23 mouse cellular contexts compared by ENCODE assay signal in genomic region chr9:48501192-48501591, GRCm38 (mm10). TPM values are rescaled to one million over a fixed set of nuclear protein-coding genes. Genes with fewer than 3 reads are reported as not detected.
DNase-seq lines count a peak whose midpoint lies in the region; ATAC-seq lines count a peak whose summit lies in the region.
"Had no signal": no experiment of that assay in that cellular context is flagged by ENCODE, and none has a peak within 500 bp of the region (broad histone marks: within the 10 kb centered on the region; RNA-seq: fewer than 3 reads in every experiment).

No protein-coding gene starts in this region.

- H3K4me3 ChIP-seq in forebrain, embryonic 12.5 days (replicated peaks) = no peak overlapping the region
- H3K4me3 ChIP-seq: embryonic facial prominence, embryonic 10.5 days; embryonic facial prominence, embryonic 12.5 days; forebrain, embryonic 15.5 days had no signal

- H3K36me3 ChIP-seq in forebrain, embryonic 12.5 days (replicated peaks) = no peaks in the 10 kb centered on the region
- H3K36me3 ChIP-seq: embryonic facial prominence, embryonic 10.5 days; embryonic facial prominence, embryonic 12.5 days; forebrain, embryonic 15.5 days had no signal

- H3K9me3 ChIP-seq in forebrain, embryonic 12.5 days = no peaks in the 10 kb centered on the region
- H3K9me3 ChIP-seq: embryonic facial prominence, embryonic 10.5 days; embryonic facial prominence, embryonic 12.5 days; forebrain, embryonic 15.5 days; G1E had no signal

- WGBS in forebrain, embryonic 12.5 days = 77% methylated on average over 7 of the region's 7 CpGs

- peak; percentile 54 for DNase-seq in heart, adult 11 months
- DNase-seq in heart, adult 9 months (ENCODE audit: low spot score in 2 of 2) = no peak
- DNase-seq in R1 (ENCODE audit: low read depth, low spot score) = peak; percentile 15
- no peak for DNase-seq in adrenal gland, postnatal 36 days
- DNase-seq: adrenal gland, adult 8-10 months; adrenal gland, postnatal 25 days; B cell, adult 2 months; cerebellum, adult 11-12 months; cerebellum, adult 2 months; cerebellum, adult 9-10 months; cerebellum, postnatal 10 days; cerebellum, postnatal 25 days; forebrain, postnatal 0 days had no signal

- ATAC-seq in megakaryocyte progenitor cell, adult 5-6 weeks (replicated peaks; ENCODE audit: poor library complexity) = peak; percentile 60
- no peak for ATAC-seq in forebrain, embryonic 12.5 days (ENCODE audit: low FRiP score)
- ATAC-seq: activated CD4-positive, CD25-positive, alpha-beta regulatory T cell, adult 4 months; CD4-positive, CD25-positive, alpha-beta regulatory T cell, adult 4 months; forebrain, embryonic 15.5 days; forebrain, postnatal 0 days; Patski had no signal

- H3K27me3 ChIP-seq in forebrain, embryonic 12.5 days = peaks cover 13% of the 10 kb centered on the region
- H3K27me3 ChIP-seq: CH12.LX; embryonic facial prominence, embryonic 12.5 days; forebrain, embryonic 15.5 days had no signal

- no peak overlapping the region for H3K9ac ChIP-seq in forebrain, embryonic 12.5 days
- H3K9ac ChIP-seq: embryonic facial prominence, embryonic 12.5 days; forebrain, embryonic 15.5 days; forebrain, postnatal 0 days had no signal

- H3K4me2 ChIP-seq in forebrain, embryonic 12.5 days = no peak overlapping the region
- H3K4me2 ChIP-seq: embryonic facial prominence, embryonic 12.5 days; forebrain, embryonic 15.5 days had no signal

- H3K4me1 ChIP-seq in forebrain, embryonic 12.5 days = peaks cover 3% of the 10 kb centered on the region

- H3K27ac ChIP-seq in forebrain, embryonic 12.5 days = no peak overlapping the region
- H3K27ac ChIP-seq: embryonic facial prominence, embryonic 10.5 days; embryonic facial prominence, embryonic 12.5 days; forebrain, embryonic 15.5 days had no signal

RNA-seq across cellular contexts. Expression of gene Gm5617, which starts 6.0 kb away (rescaled TPM):
- 4.9 and 8.8 TPM in 2 replicates for total RNA-seq in megakaryocyte progenitor cell, adult 5-6 weeks (2015)
- 6.3 and 13.5 TPM in 2 replicates for total RNA-seq in megakaryocyte progenitor cell, adult 5-6 weeks (2017)
- polyA plus RNA-seq in forebrain, embryonic 12.5 days (2016; fragmentation: Nextera tagmentation; extraction: Ambion mirVana) = 37.0 and 39.1 TPM in 2 replicates
- 10 to 100 TPM; 36.7 to 62.8 TPM for total RNA-seq in adrenal gland, postnatal 36 days (2021)

RNA-seq across cellular contexts. Expression of gene Rbm7, which starts 6.1 kb away (rescaled TPM):
- total RNA-seq in megakaryocyte progenitor cell, adult 5-6 weeks (2015) = 117 and 122 TPM in 2 replicates
- 97.9 and 109 TPM in 2 replicates for total RNA-seq in megakaryocyte progenitor cell, adult 5-6 weeks (2017)
- polyA plus RNA-seq in forebrain, embryonic 12.5 days (2016; fragmentation: Nextera tagmentation; extraction: Ambion mirVana) = 109 and 111 TPM in 2 replicates
- total RNA-seq in adrenal gland, postnatal 36 days (2021) = 10 to 100 TPM; 72.7 to 80.7 TPM

RNA-seq across cellular contexts. Expression of gene Rexo2, which starts 20.8 kb away (rescaled TPM):
- total RNA-seq in megakaryocyte progenitor cell, adult 5-6 weeks (2015) = 106 and 124 TPM in 2 replicates
- 164 and 165 TPM in 2 replicates for total RNA-seq in megakaryocyte progenitor cell, adult 5-6 weeks (2017)
- 95.8 and 107 TPM in 2 replicates for polyA plus RNA-seq in forebrain, embryonic 12.5 days (2016; fragmentation: Nextera tagmentation; extraction: Ambion mirVana)
- total RNA-seq in adrenal gland, postnatal 36 days (2021) = 100 to 1,000 TPM; 131 TPM

Comparison
In these comparisons a context has a peak if more than half of its experiments do, and no peak if none do; other contexts are left out.
1. DNase-seq: peak in heart, adult 11 months (single experiment) and R1 (single experiment); none in heart, adult 9 months (0 of 2) and adrenal gland, postnatal 36 days (0 of 2).